Comparison of ENCODE assay signal across 10 mouse cellular contexts in the genomic region with DNA sequence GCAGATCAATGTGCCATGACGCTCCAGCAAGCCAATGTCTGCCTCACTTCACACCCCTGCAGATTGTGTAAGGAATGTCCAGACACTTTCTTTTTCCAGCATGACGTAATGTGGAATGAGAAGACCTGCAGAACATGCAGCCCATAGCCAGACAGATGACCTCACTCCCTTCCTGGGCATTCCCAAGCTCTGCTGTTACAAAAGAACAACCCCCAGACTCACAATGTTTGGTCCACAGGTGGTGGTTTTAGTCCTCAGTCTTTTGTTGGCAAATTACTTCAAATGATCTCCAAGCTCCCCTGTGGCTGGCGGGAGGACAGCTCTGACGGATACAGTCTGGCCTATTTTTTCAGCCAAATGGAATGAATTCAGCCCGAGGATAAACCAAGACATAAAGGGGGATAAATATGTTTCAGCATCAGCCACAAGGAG.
DNase-seq lines count a peak whose midpoint lies in the region; ATAC-seq and TF ChIP-seq lines count a peak whose summit lies in the region.
"Had no signal": no experiment of that assay in that cellular context is flagged by ENCODE, and none has a peak within 500 bp of the region (broad histone marks: within the 10 kb centered on the region; RNA-seq: fewer than 3 reads in every experiment).

No protein-coding gene starts in this region.

- H3K36me3 ChIP-seq in heart, embryonic 11.5 days (ENCODE audit: control insufficient read depth, insufficient read depth, low read length) = no peaks in the 10 kb centered on the region
- H3K36me3 ChIP-seq in midbrain, postnatal 0 days (ENCODE audit: insufficient read depth, low read length) = no peaks in the 10 kb centered on the region
- no peaks in the 10 kb centered on the region for H3K36me3 ChIP-seq in midbrain, embryonic 10.5 days
- no peaks in the 10 kb centered on the region for H3K36me3 ChIP-seq in stomach, embryonic 15.5 days

- TF ChIP-seq CTCF in midbrain, postnatal 0 days (IDR thresholded peaks at IDR 0.05) = no peak

- DNase-seq in heart, adult 11 months = peak; percentile 83
- peak; percentile 43 for DNase-seq in midbrain, postnatal 0 days (ENCODE audit: low spot score)
- no peak for DNase-seq in midbrain, embryonic 10.5 days (ENCODE audit: low spot score)
- peak; percentile 7 to 11 for DNase-seq in heart, adult 9 months (ENCODE audit: low spot score in 2 of 2)
- DNase-seq in MN1 (ENCODE audit: low spot score) = no peak
- DNase-seq: embryo, embryonic 11 days; midbrain, embryonic 14.5 days had no signal

- H3K9ac ChIP-seq in heart, embryonic 11.5 days (ENCODE audit: low read depth, low read length) = no peak overlapping the region
- H3K9ac ChIP-seq in midbrain, postnatal 0 days (replicated peaks; ENCODE audit: low read length, poor library complexity, severe bottlenecking) = no peak overlapping the region
- no peak overlapping the region for H3K9ac ChIP-seq in stomach, embryonic 15.5 days

- ATAC-seq in heart, embryonic 11.5 days (replicated peaks; ENCODE audit: insufficient number of reproducible peaks, low FRiP score, low TSS enrichment) = no peak
- no peak; the same call in 1 of the 2 replicates for ATAC-seq in midbrain, postnatal 0 days (ENCODE audit: low FRiP score)
- ATAC-seq in stomach, embryonic 15.5 days (ENCODE audit: insufficient read depth, low FRiP score, low read depth) = peak; percentile 27; the same call in 1 of the 2 replicates
- ATAC-seq in activated CD4-positive, CD25-positive, alpha-beta regulatory T cell, adult 4 months = no peak

- H3K4me1 ChIP-seq in heart, embryonic 11.5 days (ENCODE audit: control insufficient read depth, insufficient read depth, low read length) = no peaks in the 10 kb centered on the region
- H3K4me1 ChIP-seq in midbrain, postnatal 0 days (ENCODE audit: insufficient read depth, low read length) = no peaks in the 10 kb centered on the region
- no peaks in the 10 kb centered on the region for H3K4me1 ChIP-seq in midbrain, embryonic 10.5 days
- no peaks in the 10 kb centered on the region for H3K4me1 ChIP-seq in stomach, embryonic 15.5 days

- H3K27me3 ChIP-seq in heart, embryonic 11.5 days (ENCODE audit: control insufficient read depth, insufficient read depth, low read length) = no peaks in the 10 kb centered on the region
- H3K27me3 ChIP-seq in midbrain, postnatal 0 days (ENCODE audit: insufficient read depth, low read length) = no peaks in the 10 kb centered on the region
- H3K27me3 ChIP-seq in midbrain, embryonic 10.5 days (ENCODE audit: low read depth, poor library complexity, severe bottlenecking) = no peaks in the 10 kb centered on the region
- H3K27me3 ChIP-seq in stomach, embryonic 15.5 days (replicated peaks) = no peaks in the 10 kb centered on the region

- H3K27ac ChIP-seq in heart, embryonic 11.5 days (ENCODE audit: low read depth, low read length) = no peak overlapping the region
- H3K27ac ChIP-seq in midbrain, postnatal 0 days (ENCODE audit: low read depth, low read length) = no peak overlapping the region
- H3K27ac ChIP-seq in midbrain, embryonic 10.5 days (replicated peaks) = no peak overlapping the region
- no peak overlapping the region for H3K27ac ChIP-seq in stomach, embryonic 15.5 days

- 52% methylated on average over 5 of the region's 5 CpGs for WGBS in heart, embryonic 11.5 days (ENCODE audit: insufficient replicate concordance)
- 40% methylated on average over 5 of the region's 5 CpGs for WGBS in midbrain, postnatal 0 days
- WGBS in midbrain, embryonic 10.5 days = 70% methylated on average over 5 of the region's 5 CpGs
- 40% methylated on average over 5 of the region's 5 CpGs for WGBS in stomach, embryonic 15.5 days

- H3K9me3 ChIP-seq in heart, embryonic 11.5 days (replicated peaks; ENCODE audit: control insufficient read depth, low read length) = no peaks in the 10 kb centered on the region
- H3K9me3 ChIP-seq in midbrain, postnatal 0 days (ENCODE audit: low read length) = no peaks in the 10 kb centered on the region
- no peaks in the 10 kb centered on the region for H3K9me3 ChIP-seq in midbrain, embryonic 10.5 days (replicated peaks)
- H3K9me3 ChIP-seq in stomach, embryonic 15.5 days = no peaks in the 10 kb centered on the region

- H3K4me2 ChIP-seq in heart, embryonic 11.5 days = no peak overlapping the region
- no peak overlapping the region for H3K4me2 ChIP-seq in midbrain, postnatal 0 days (ENCODE audit: low read depth, low read length, poor library complexity, severe bottlenecking)
- H3K4me2 ChIP-seq in stomach, embryonic 15.5 days = no peak overlapping the region

- H3K4me3 ChIP-seq in heart, embryonic 11.5 days (ENCODE audit: low read depth, low read length) = no peak overlapping the region
- H3K4me3 ChIP-seq in midbrain, postnatal 0 days (ENCODE audit: low read depth, low read length) = no peak overlapping the region
- H3K4me3 ChIP-seq in midbrain, embryonic 10.5 days = no peak overlapping the region
- H3K4me3 ChIP-seq in stomach, embryonic 15.5 days (replicated peaks) = no peak overlapping the region

Comparison
In these comparisons a context has a peak if more than half of its experiments do, and no peak if none do; other contexts are left out.
1. DNase-seq: peak in heart, adult 11 months (single experiment), midbrain, postnatal 0 days (single experiment) and heart, adult 9 months (2 of 2); none in midbrain, embryonic 10.5 days (single experiment) and MN1 (single experiment).